Mouse (Mus musculus) left cerebral cortex, postnatal 10 days (tissue): Measurements from ENCODE around the gene Urb1. TPM values are rescaled to one million over a fixed set of nuclear protein-coding genes. Genes with fewer than 3 reads are reported as not detected.

ENCODE experiments used
- DNase-seq, 2 experiments: peaks; one replicate each; pipeline ENCODE4 v3.0.0; 2021 to 2022; ENCODE audit warnings: low spot score in 2 of 2, mixed read lengths in 1 of 2; ENCODE audit errors: extremely low spot score in 1 of 2
- intact Hi-C: fragments of 180-260 bp; cut with DNase I; formaldehyde crosslinking; loops from one replicate; pipeline ENCODE4 v1.15.1; 2025
- total RNA-seq, 2 experiments: library from RNA; stranded (reverse); gene quantifications; 2 replicates each; pipeline ENCODE4 v1.2.3; 2021

The Urb1 gene
- total RNA-seq, 2 experiments from 2014 or later, result 16.1 to 17.6 TPM

GRCm38 (mm10) chr16:90788580-90788979 lies 21.6 kb downstream of the Urb1 start:
- intact Hi-C loops, result no loop called here
- DNase-seq, result no peak

- no peak for DNase-seq
Measured at GRCm38 (mm10) chr16:90785257-90785656, 25.0 kb downstream of the Urb1 start.

GRCm38 (mm10) chr16:90783302-90783701 lies 26.9 kb downstream of the Urb1 start:
- intact Hi-C loops, result no loop called here
- DNase-seq, result no peak

More at GRCm38 (mm10) chr16:90785257-90785656, 25.0 kb downstream of the Urb1 start:
- intact Hi-C loops, result no loop called here

- DNase-seq, result no peak
- intact Hi-C loops, result loop anchor here (10.0 kb wide), 1 partner anchor 245 kb away; no protein-coding TSS in a partner anchor
Measured at GRCm38 (mm10) chr16:90779783-90780182, 30.4 kb downstream of the Urb1 start.

GRCm38 (mm10) chr16:90775946-90776520 lies 34.2 kb downstream of the Urb1 start:
- intact Hi-C loops, result loop anchor here (10.0 kb wide), 1 partner anchor 249 kb away; no protein-coding TSS in a partner anchor
- DNase-seq, result no peak

- intact Hi-C loops, result loop anchor here (10.0 kb wide), 1 partner anchor 250 kb away; no protein-coding TSS in a partner anchor
- no peak for DNase-seq
Measured at GRCm38 (mm10) chr16:90774646-90775045, 35.6 kb downstream of the Urb1 start.

GRCm38 (mm10) chr16:90774216-90774615 lies 36.0 kb downstream of the Urb1 start:
- intact Hi-C loops, result loop anchor here (10.0 kb wide), 1 partner anchor 251 kb away; no protein-coding TSS in a partner anchor
- DNase-seq, result no peak

GRCm38 (mm10) chr16:90766919-90767454 lies 43.2 kb downstream of the Urb1 start:
- intact Hi-C loops, result no loop called here
- no peak for DNase-seq

- intact Hi-C loops, result no loop called here
- no peak for DNase-seq
Measured at GRCm38 (mm10) chr16:90765195-90765877, 44.9 kb downstream of the Urb1 start.

- intact Hi-C loops, result no loop called here
- no peak for DNase-seq
Measured at GRCm38 (mm10) chr16:90760515-90760914, 49.7 kb downstream of the Urb1 start.

- no peak for DNase-seq
- intact Hi-C loops, result no loop called here
Measured at GRCm38 (mm10) chr16:90759335-90759734, 50.9 kb downstream of the Urb1 start.

- no peak for DNase-seq
- intact Hi-C loops, result loop anchor here (5.0 kb wide), 1 partner anchor 39 kb away; no protein-coding TSS in a partner anchor
Measured at GRCm38 (mm10) chr16:90753386-90753941, 56.7 kb downstream of the Urb1 start.

- no peak for DNase-seq
- intact Hi-C loops, result no loop called here
Measured at GRCm38 (mm10) chr16:90748169-90748568, 62.0 kb downstream of the Urb1 start.

- intact Hi-C loops, result no loop called here
- DNase-seq, result peak in 1 of 2 experiments; percentile 20
Measured at GRCm38 (mm10) chr16:90747143-90747542, 63.1 kb downstream of the Urb1 start.

- intact Hi-C loops, result no loop called here
- DNase-seq, result peak in 1 of 2 experiments; percentile 40
Measured at GRCm38 (mm10) chr16:90738092-90738956, 71.9 kb downstream of the Urb1 start, which contains the start of gene Mrap. TSS of gene Mrap (plus strand) at chr16:90738207.

- intact Hi-C loops, result no loop called here
- DNase-seq, result no peak
Measured at GRCm38 (mm10) chr16:90736672-90737270, 73.4 kb downstream of the Urb1 start.

GRCm38 (mm10) chr16:90735611-90736010 lies 74.6 kb downstream of the Urb1 start:
- intact Hi-C loops, result no loop called here
- no peak for DNase-seq
